In genomic region chr11:57649269-57649668, GRCm38 (mm10) we compare ENCODE assay signal across 24 mouse cellular contexts. TPM values are rescaled to one million over a fixed set of nuclear protein-coding genes. Genes with fewer than 3 reads are reported as not detected.
A peak's percentile ranks its signal among the peaks of the same experiment; 100 is the strongest.
DNase-seq lines count a peak whose midpoint lies in the region; ATAC-seq lines count a peak whose summit lies in the region.
"Had no signal": no experiment of that assay in that cellular context is flagged by ENCODE, and none has a peak within 500 bp of the region (broad histone marks: within the 10 kb centered on the region; RNA-seq: fewer than 3 reads in every experiment).

No protein-coding gene starts in this region.

- DNase-seq in adrenal gland, postnatal 14 days = peak; percentile 2
- DNase-seq in adrenal gland, postnatal 10 days = no peak
- no peak for DNase-seq in liver, embryonic 11.5 days (ENCODE audit: low spot score)
- DNase-seq in liver = no peak
- DNase-seq in urinary bladder, postnatal 14 days (ENCODE audit: low spot score) = peak; percentile 2
- no peak for DNase-seq in urinary bladder, postnatal 10 days (ENCODE audit: low spot score)
- DNase-seq: adrenal gland, postnatal 36 days; cerebellum, adult 9-11 months; heart, adult 18-20 months; heart, postnatal 36 days; kidney, adult 18-20 months; kidney, postnatal 10 days; left cerebral cortex, postnatal 4 days; midbrain, embryonic 14.5 days; right cerebral cortex, postnatal 14 days had no signal

- peak overlapping the region; percentile 35 for H3K4me2 ChIP-seq in liver, embryonic 11.5 days
- no peak overlapping the region for H3K4me2 ChIP-seq in kidney, embryonic 15.5 days
- no peak overlapping the region for H3K4me2 ChIP-seq in kidney, embryonic 14.5 days (replicated peaks; ENCODE audit: low read depth, low read length)
- H3K4me2 ChIP-seq: embryonic facial prominence, embryonic 15.5 days; forebrain, embryonic 12.5 days; heart, embryonic 15.5 days; hindbrain, embryonic 14.5 days; limb, embryonic 15.5 days; stomach, embryonic 15.5 days had no signal

- WGBS in liver, embryonic 11.5 days = 43% methylated on average over 4 of the region's 4 CpGs
- 48% methylated on average over 4 of the region's 4 CpGs for WGBS in kidney, embryonic 15.5 days
- 57% methylated on average over 4 of the region's 4 CpGs for WGBS in kidney, embryonic 14.5 days

- no peak overlapping the region for H3K27ac ChIP-seq in liver, embryonic 11.5 days (ENCODE audit: low read depth, low read length)
- no peak overlapping the region for H3K27ac ChIP-seq in kidney, embryonic 15.5 days
- no peak overlapping the region for H3K27ac ChIP-seq in kidney, embryonic 14.5 days (ENCODE audit: low read depth, low read length)
- H3K27ac ChIP-seq: embryonic facial prominence, embryonic 15.5 days; forebrain, embryonic 12.5 days; heart, embryonic 15.5 days; hindbrain, embryonic 14.5 days; limb, embryonic 15.5 days; stomach, embryonic 15.5 days had no signal

- peaks cover 4% of the 10 kb centered on the region; the same call in 1 of the 2 replicates for H3K27me3 ChIP-seq in liver, embryonic 11.5 days (replicated peaks; ENCODE audit: control insufficient read depth, insufficient read depth, low read length)
- H3K27me3 ChIP-seq in kidney, embryonic 15.5 days = 0 out of 2 replicates have a peak, but pooled peaks cover 5% of the 10 kb centered on the region
- no peaks in the 10 kb centered on the region for H3K27me3 ChIP-seq in kidney, embryonic 14.5 days (ENCODE audit: control insufficient read depth, insufficient read depth, low read length)
- H3K27me3 ChIP-seq: embryonic facial prominence, embryonic 15.5 days; heart, embryonic 15.5 days; limb, embryonic 15.5 days; stomach, embryonic 15.5 days had no signal

- H3K9ac ChIP-seq in liver, embryonic 11.5 days (ENCODE audit: low read depth, low read length) = no peak overlapping the region
- H3K9ac ChIP-seq in kidney, embryonic 15.5 days = no peak overlapping the region
- H3K9ac ChIP-seq in kidney, embryonic 14.5 days (ENCODE audit: low read depth, low read length) = no peak overlapping the region
- H3K9ac ChIP-seq: embryonic facial prominence, embryonic 15.5 days; forebrain, embryonic 12.5 days; heart, embryonic 15.5 days; hindbrain, embryonic 14.5 days; limb, embryonic 15.5 days; stomach, embryonic 15.5 days had no signal

- ATAC-seq in liver, embryonic 11.5 days (replicated peaks; ENCODE audit: low FRiP score) = no peak
- ATAC-seq in kidney, embryonic 15.5 days (replicated peaks; ENCODE audit: low FRiP score) = no peak
- ATAC-seq in kidney, embryonic 14.5 days (ENCODE audit: low FRiP score, low TSS enrichment) = no peak
- ATAC-seq: inflammation-experienced regulatory T-cells, adult 6 months had no signal

- H3K4me1 ChIP-seq in liver, embryonic 11.5 days (replicated peaks; ENCODE audit: control insufficient read depth, insufficient read depth, low read length) = peaks cover 64% of the 10 kb centered on the region
- H3K4me1 ChIP-seq in kidney, embryonic 15.5 days = peaks cover 64% of the 10 kb centered on the region
- H3K4me1 ChIP-seq in kidney, embryonic 14.5 days (ENCODE audit: control insufficient read depth, insufficient read depth, low read length) = peaks cover 25% of the 10 kb centered on the region; the same call in 1 of the 2 replicates

- H3K9me3 ChIP-seq in liver, embryonic 11.5 days (ENCODE audit: control insufficient read depth, low read length) = no peaks in the 10 kb centered on the region
- H3K9me3 ChIP-seq in kidney, embryonic 15.5 days (replicated peaks) = no peaks in the 10 kb centered on the region
- H3K9me3 ChIP-seq in kidney, embryonic 14.5 days (ENCODE audit: control insufficient read depth, low read length) = no peaks in the 10 kb centered on the region
- H3K9me3 ChIP-seq: embryonic facial prominence, embryonic 15.5 days; forebrain, embryonic 12.5 days; heart, embryonic 15.5 days; limb, embryonic 15.5 days; stomach, embryonic 15.5 days had no signal

- no peaks in the 10 kb centered on the region for H3K36me3 ChIP-seq in liver, embryonic 11.5 days (ENCODE audit: control insufficient read depth, insufficient read depth, low read length)
- no peaks in the 10 kb centered on the region for H3K36me3 ChIP-seq in kidney, embryonic 15.5 days
- no peaks in the 10 kb centered on the region for H3K36me3 ChIP-seq in kidney, embryonic 14.5 days (ENCODE audit: control insufficient read depth, insufficient read depth, low read length)
- H3K36me3 ChIP-seq: embryonic facial prominence, embryonic 15.5 days; forebrain, embryonic 12.5 days; heart, embryonic 15.5 days; limb, embryonic 15.5 days; stomach, embryonic 15.5 days had no signal

- no peak overlapping the region for H3K4me3 ChIP-seq in liver, embryonic 11.5 days (ENCODE audit: low read depth, low read length)
- no peak overlapping the region for H3K4me3 ChIP-seq in kidney, embryonic 15.5 days (replicated peaks)
- H3K4me3 ChIP-seq in kidney, embryonic 14.5 days (ENCODE audit: low read length) = no peak overlapping the region
- H3K4me3 ChIP-seq: embryonic facial prominence, embryonic 15.5 days; forebrain, embryonic 12.5 days; heart, embryonic 15.5 days; limb, embryonic 15.5 days; stomach, embryonic 15.5 days had no signal

RNA-seq across cellular contexts. Expression of gene Galnt10, which starts 4.0 kb away (rescaled TPM):
- 39.8 and 46.4 TPM in 2 replicates for total RNA-seq in adrenal gland, postnatal 14 days (2021)
- total RNA-seq in adrenal gland, postnatal 10 days (2021) = 10 to 100 TPM; 31.7 to 33.5 TPM
- 17.5 and 19.8 TPM in 2 replicates for polyA plus RNA-seq in liver, embryonic 11.5 days (2014; fragmentation: Nextera tagmentation; extraction: Ambion mirVana)
- polyA plus RNA-seq in kidney, embryonic 15.5 days (2015; fragmentation: Nextera tagmentation; extraction: Ambion mirVana) = 22.3 and 23.6 TPM in 2 replicates
- 7.3 and 13.0 TPM in 2 replicates for polyA plus RNA-seq in kidney, embryonic 14.5 days (2014; fragmentation: Nextera tagmentation; extraction: Ambion mirVana)

Comparison
In these comparisons a context has a peak if more than half of its experiments do, and no peak if none do; other contexts are left out.
1. DNase-seq: peak in adrenal gland, postnatal 14 days (single experiment) and urinary bladder, postnatal 14 days (single experiment); none in adrenal gland, postnatal 10 days (single experiment), liver, embryonic 11.5 days (single experiment), liver (single experiment) and urinary bladder, postnatal 10 days (single experiment).